Mouse (Mus musculus) brain, embryonic 14.5 days (tissue): ENCODE measurements at regions not wholly inside any gene's neighbourhood (a gene's known extent, or its start where the extent isn't known, plus 50 kb on each side); places are given as distances from the start of the nearest gene placed in this dataset.

Experiments
- CTCF ChIP-seq: fragments of 200-500 bp; IDR thresholded peaks from 2 replicates; pipeline ENCODE4 v1.5.1; 2012; ENCODE audit warnings: inconsistent platforms, mild to moderate bottlenecking, moderate library complexity, borderline replicate concordance; ENCODE audit not compliant: insufficient read depth, insufficient read length; ENCODE audit errors: extremely low read depth
- POLR2A ChIP-seq: fragments of 200-500 bp; IDR thresholded peaks from 2 replicates; pipeline ENCODE4 v1.6.1; 2012; ENCODE audit warnings: mild to moderate bottlenecking, inconsistent platforms, borderline replicate concordance; ENCODE audit not compliant: poor library complexity, insufficient read depth, insufficient read length, severe bottlenecking; ENCODE audit errors: extremely low read depth

- no peak for TF ChIP-seq CTCF
- no peak for TF ChIP-seq POLR2A
Observed at GRCm38 (mm10) chr12:93812963-93813733, 1878.9 kb upstream of the Flrt2 start.
